Mouse (Mus musculus): ENCODE measurements around the gene Tbl2. TPM values are rescaled to one million over a fixed set of nuclear protein-coding genes. Genes with fewer than 3 reads are reported as not detected.
A peak's percentile ranks its signal among the peaks of the same experiment; 100 is the strongest.

Gene Tbl2
- total RNA-seq, 2 experiments from 2014 or later = 7.0 to 7.6 TPM

- peak; percentile 99 for DNase-seq (ENCODE audit: low spot score)
Observed at GRCm38 (mm10) chr5:135186621-135187348, 37.3 kb downstream of the Tbl2 start, which contains the start of gene Baz1b. TSS of gene Baz1b (plus strand) at chr5:135187264.

GRCm38 (mm10) chr5:135187349-135188213 is 38.1 kb downstream of the Tbl2 start:
- DNase-seq (ENCODE audit: low spot score) = peak; percentile 34

GRCm38 (mm10) chr5:135188214-135188554 is 38.7 kb downstream of the Tbl2 start:
- DNase-seq (ENCODE audit: low spot score) = no peak

GRCm38 (mm10) chr5:135189281-135190022 is 40.0 kb downstream of the Tbl2 start:
- DNase-seq (ENCODE audit: low spot score) = no peak

GRCm38 (mm10) chr5:135191620-135192019 is 42.2 kb downstream of the Tbl2 start:
- peak; percentile 74 for DNase-seq (ENCODE audit: low spot score)

- no peak for DNase-seq (ENCODE audit: low spot score)
Observed at GRCm38 (mm10) chr5:135192431-135192830, 43.0 kb downstream of the Tbl2 start.

GRCm38 (mm10) chr5:135196367-135196766 is 46.9 kb downstream of the Tbl2 start:
- no peak for DNase-seq (ENCODE audit: low spot score)

- peak; percentile 39 for DNase-seq (ENCODE audit: low spot score)
Observed at GRCm38 (mm10) chr5:135202763-135203162, 53.3 kb downstream of the Tbl2 start.

GRCm38 (mm10) chr5:135208197-135208596 is 58.7 kb downstream of the Tbl2 start:
- DNase-seq (ENCODE audit: low spot score) = no peak

Small RNAs within 50 kb of the gene (microRNA-seq; reads per million reads assigned to microRNA genes)
- not detected for gene Gm25315

Other genes with a start within 250 kb of the Tbl2 start
- not detected for gene Tmem270, start 242.9 kb upstream of the Tbl2 start, total RNA-seq (2021)
- not detected for gene Cldn13, start 234.1 kb upstream of the Tbl2 start, total RNA-seq (2021)
- 1 to 10 TPM; 4.2 to 5.6 TPM for gene Mettl27, start 217.3 kb upstream of the Tbl2 start, total RNA-seq (2021)
- not detected for gene Cldn4, start 202.7 kb upstream of the Tbl2 start, total RNA-seq (2021)
- under 1 TPM; 0.18 to 0.36 TPM for gene Cldn3, start 163.4 kb upstream of the Tbl2 start, total RNA-seq (2021)
- 10 to 100 TPM; 45.1 to 49.8 TPM for gene Abhd11, start 140.5 kb upstream of the Tbl2 start, total RNA-seq (2021)
- under 1 TPM; 0.18 to 0.40 TPM for gene Stx1a, start 126.2 kb upstream of the Tbl2 start, total RNA-seq (2021)
- gene Dnajc30, start 85.5 kb upstream of the Tbl2 start, total RNA-seq (2021) = 10 to 100 TPM; 26.7 to 28.1 TPM
- 10 to 100 TPM; 28.2 to 35.7 TPM for gene Bud23, start 84.7 kb upstream of the Tbl2 start, total RNA-seq (2021)
- gene Vps37d, start 71.4 kb upstream of the Tbl2 start, total RNA-seq (2021) = under 1 TPM; 0.25 to 0.52 TPM
- gene Mlxipl, start 59.8 kb upstream of the Tbl2 start, total RNA-seq (2021) = 10 to 100 TPM; 54.5 to 64.1 TPM
- gene Bcl7b, start 18.6 kb downstream of the Tbl2 start, total RNA-seq (2021) = 10 to 100 TPM; 26.3 to 31.3 TPM
- gene Baz1b, start 37.6 kb downstream of the Tbl2 start, total RNA-seq (2021) = 10 to 100 TPM; 32.9 to 34.8 TPM
- gene Fzd9, start 101.6 kb downstream of the Tbl2 start, total RNA-seq (2021) = 10 to 100 TPM; 29.0 to 51.7 TPM
- not detected for gene Fkbp6, start 200.4 kb downstream of the Tbl2 start, total RNA-seq (2021)
- not detected for gene Trim50, start 203.6 kb downstream of the Tbl2 start, total RNA-seq (2021)
- 1 to 10 TPM; 6.4 to 6.7 TPM for gene Nsun5, start 220.3 kb downstream of the Tbl2 start, total RNA-seq (2021)
- gene Pom121, start 244.9 kb downstream of the Tbl2 start, total RNA-seq (2021) = 10 to 100 TPM; 10.0 to 10.9 TPM